Mouse (Mus musculus) adrenal gland, postnatal 36 days (tissue): ENCODE data around the gene Ccdc92b. TPM values are rescaled to one million over a fixed set of nuclear protein-coding genes. Genes with fewer than 3 reads are reported as not detected.

Source experiments
- DNase-seq, 2 experiments: peaks; one replicate each; pipeline ENCODE4 v3.0.0; 2021; ENCODE audit warnings: mixed read lengths in 1 of 2
- total RNA-seq, 2 experiments: library from RNA; stranded (reverse); gene quantifications; 2 replicates each; pipeline ENCODE4 v1.2.3; 2021

Ccdc92b gene
- total RNA-seq, 2 experiments from 2014 or later, result 2.0 to 2.2 TPM

DNA sequence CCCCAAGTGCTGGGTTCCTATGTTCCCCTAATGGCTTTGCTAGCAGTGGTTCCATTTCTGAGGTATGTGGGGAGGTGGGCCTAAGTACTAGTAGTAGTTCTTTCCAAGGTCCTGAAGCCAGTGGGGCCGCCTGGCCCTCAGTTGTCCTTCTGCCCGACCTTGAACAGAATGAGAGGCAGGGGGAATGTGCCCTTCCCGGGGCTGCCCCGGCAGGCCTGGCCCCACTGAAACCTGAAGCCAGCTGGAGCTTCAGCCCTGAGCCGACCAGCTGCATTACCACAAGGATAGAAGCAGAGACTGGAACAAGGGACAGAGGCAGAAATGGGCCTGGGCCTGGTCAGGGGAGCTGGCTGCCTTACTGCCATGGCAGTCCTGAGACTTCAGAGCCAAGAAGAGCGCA, 34.0 kb downstream of the Ccdc92b start:
- peak; percentile 67 to 72 for DNase-seq

DNA sequence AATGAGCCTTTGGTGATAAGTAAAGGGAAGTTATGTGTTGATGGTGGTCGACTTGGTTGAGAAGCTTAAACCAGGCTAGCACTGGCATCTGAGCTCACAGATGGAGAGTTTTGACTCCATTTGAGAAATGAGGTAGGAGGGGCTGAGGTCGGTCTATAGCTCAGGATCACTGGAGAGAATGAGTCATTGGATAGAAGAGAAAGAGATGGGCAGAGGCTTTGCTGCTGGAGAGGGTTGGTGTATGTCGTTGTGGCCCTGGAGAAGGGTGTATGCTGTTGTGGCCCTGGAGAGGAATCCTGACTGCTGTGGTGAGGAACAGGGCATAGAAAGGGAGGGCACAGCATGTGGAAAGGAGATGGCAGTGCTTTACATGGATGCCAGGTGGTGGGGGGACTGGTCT, 36.5 kb downstream of the Ccdc92b start:
- peak; percentile 27 to 45 for DNase-seq

DNA sequence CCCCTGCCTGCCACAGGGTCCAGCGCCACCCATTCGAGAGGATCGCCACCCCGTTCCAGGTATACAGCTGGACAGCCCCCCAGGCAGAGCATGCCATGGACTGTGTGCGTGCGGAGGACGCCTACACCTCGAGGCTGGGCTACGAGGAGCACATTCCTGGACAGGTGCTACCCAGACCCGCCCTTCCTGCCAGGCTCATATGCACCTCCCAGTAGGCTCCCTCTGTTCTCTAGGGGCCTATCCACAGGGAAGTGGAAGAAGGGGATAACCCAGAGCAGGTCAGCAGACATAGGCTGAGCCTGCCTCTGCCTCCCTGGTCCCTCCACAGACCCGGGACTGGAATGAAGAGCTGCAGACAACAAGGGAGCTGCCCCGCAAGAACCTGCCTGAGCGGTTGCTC, 40.9 kb downstream of the Ccdc92b start:
- no peak for DNase-seq

DNA sequence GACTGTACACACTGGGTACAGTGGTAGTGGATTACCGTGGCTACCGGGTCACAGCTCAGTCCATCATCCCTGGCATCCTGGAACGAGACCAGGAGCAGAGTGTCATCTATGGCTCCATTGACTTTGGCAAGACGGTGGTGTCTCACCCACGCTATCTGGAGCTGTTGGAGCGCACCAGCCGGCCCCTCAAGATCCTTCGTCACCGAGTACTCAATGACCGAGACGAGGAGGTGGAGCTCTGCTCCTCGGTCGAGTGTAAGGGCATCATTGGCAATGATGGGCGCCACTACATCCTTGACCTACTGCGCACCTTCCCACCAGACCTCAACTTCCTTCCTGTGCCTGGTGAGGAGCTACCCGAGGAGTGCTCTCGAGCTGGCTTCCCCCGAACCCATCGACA, 42.2 kb downstream of the Ccdc92b start:
- no peak for DNase-seq

DNA sequence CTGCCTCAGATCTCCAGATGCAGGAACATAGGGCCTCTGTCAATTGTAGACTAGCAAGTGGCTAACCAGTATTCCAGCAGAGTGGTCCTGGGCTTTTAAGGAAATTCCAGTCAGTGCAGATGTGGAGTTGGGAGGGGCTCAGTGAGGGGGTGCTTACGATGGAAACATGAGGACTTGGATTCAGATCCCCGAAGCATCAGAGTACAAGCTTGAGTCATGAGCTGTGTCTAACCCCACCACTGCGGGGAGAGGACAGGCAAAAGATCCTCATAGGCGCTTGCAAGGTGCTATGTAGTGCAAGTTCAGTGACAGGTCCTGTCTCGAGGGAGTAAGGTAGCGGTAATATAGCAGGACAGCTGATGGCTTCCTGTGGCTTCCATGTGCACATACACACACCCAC, 42.8 kb downstream of the Ccdc92b start:
- DNase-seq, result no peak

DNA sequence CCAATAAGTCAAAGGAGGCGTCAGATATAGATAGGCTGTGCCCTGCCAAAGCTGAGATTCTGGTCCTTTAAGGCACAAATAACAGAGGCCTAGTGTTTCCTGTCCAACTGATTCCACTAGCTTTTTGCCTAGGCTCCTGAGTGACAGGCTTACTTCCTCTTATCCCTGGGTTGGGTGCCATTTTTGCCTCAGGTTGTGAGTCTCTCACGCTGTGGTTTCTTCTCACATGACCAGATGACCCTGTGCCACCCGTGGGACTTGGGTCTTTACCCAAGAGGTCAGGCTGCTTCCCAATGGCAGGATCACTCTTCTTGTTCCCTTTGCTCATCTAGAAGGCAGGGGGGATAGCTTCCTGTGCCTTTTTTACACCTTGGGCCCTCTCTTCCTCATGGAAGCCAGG, 44.9 kb downstream of the Ccdc92b start:
- DNase-seq, result no peak

DNA sequence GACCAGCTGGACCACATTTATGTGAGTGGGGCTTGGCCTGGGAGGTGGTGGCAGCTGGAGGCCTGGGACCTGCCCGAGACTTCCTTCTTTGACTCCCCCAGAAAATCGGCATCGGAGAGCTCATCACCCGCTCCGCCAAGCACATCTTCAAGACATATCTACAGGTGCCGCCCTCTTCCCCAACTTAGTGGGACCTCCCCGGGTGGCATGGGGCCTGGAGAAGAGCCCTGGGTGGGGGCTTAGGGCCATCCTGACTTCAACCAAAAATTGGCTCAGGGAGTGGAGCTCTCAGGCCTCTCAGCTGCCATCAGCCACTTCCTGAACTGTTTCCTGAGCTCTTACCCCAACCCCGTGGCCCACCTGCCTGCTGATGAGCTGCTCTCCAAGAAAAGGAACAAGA, 45.5 kb downstream of the Ccdc92b start:
- DNase-seq, result no peak

DNA sequence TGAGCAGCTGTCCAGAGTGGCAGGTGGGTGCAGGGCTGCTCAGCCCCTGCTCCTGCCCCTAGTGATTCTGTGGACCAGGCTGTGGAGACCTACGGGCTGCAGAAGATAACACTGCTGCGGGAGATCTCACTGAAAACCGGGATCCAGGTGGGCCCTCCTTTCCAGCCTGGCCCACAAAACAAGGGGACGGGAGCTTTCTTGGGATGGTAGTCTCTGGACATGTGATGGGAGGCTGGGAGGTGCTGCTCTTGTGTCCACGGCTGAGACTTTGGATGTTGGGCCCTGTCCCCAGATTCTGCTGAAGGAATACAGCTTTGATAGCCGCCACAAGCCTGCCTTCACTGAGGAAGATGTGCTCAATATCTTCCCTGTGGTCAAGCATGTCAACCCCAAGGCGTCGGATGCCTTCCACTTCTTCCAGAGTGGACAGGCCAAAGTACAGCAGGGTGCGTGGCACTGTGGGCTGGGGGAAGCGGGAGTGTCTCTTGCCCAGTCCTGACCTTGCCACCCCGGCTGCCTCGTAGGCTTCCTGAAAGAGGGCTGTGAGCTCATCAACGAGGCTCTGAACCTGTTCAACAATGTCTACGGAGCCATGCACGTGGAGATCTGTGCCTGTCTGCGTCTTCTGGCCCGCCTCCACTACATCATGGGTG, 46.4 kb downstream of the Ccdc92b start:
- DNase-seq, result no peak

DNA sequence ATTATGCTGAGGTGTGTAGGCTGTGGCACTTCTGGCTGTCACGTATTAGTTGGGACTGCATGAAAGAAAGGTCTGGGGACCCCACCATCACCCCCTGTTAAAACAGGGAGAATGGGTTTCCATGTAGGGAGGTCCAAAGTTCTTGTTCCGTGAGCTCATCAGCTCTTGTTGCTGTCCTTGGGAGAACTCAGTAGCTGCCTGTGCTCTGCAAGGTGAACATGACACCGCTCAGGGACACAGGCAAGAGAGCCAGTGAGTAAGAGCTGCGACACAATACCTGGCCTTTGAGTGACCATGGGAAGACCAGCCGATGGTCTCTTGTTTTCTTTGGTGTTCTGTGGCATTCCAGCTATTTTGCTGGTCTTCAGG, 46.9 kb downstream of the Ccdc92b start:
- DNase-seq, result peak; percentile 51 to 53

DNA sequence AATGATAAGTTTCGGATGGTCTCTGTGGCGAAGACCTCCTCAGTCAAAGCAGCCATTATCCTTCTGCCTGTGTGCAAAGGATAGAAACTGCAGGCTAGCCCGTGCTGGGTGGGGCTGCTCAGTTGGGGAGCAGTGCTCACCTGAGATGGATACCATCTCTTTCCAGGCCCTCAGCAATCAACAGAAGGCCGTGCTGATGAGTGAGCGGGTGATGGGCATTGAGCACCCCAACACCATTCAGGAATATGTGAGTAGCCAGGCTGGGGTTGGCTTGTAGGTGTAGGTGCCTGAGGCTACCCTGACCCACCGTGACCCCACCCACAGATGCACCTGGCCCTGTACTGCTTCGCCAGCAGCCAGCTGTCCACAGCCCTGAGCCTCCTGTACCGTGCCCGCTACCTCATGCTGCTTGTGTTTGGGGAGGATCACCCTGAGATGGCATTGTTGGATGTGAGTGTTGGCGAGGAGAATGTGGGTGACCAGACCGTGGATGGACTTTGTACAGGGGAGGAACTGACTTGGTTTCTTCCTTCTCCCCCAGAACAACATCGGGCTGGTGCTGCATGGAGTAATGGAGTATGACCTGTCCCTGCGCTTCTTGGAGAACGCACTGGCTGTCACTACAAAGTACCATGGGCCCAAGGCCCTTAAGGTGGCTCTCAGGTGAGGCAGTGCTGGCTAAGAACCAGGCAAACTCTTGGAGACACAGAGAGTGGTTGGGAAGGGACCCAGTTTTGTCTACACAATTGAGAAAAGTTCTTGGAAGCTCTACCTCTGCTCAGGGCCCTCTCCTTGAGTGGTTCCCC, 47.6 kb downstream of the Ccdc92b start:
- no peak for DNase-seq

DNA sequence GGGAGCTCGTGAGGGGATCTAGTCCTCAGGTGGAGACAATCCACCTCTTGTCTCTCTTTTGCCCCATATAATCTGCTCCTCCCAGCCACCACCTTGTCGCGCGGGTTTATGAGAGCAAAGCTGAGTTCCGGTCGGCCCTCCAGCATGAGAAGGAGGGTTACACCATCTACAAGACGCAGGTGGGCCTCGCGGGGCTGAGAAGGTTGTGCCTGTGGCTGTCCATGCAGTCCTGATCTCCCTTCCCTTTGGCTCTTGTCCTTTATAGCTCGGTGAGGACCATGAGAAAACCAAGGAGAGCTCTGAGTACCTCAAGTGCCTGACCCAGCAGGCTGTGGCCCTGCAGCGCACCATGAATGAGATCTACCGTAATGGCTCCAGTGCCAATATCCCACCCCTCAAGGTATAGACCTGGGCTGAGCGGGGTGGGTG, 48.2 kb downstream of the Ccdc92b start:
- no peak for DNase-seq

DNA sequence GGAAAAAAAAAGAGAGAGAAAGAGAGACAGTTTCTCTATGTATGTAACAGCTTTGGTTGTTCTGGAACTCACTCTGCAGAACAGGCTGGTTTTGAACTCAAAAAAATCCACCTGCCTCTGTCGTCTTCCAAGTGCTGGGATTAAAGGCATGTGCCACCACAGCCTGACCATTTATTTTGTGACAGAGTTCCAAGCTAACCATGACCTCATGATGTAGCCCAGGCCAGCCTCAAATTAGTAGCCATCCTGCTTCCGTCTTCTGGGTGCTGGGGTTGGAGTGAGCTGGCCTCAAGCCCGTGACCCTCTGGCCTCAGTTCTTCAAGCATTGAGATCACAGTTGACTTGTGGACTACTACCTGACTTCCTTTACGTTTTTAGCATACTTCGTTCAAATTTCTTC, 49.1 kb downstream of the Ccdc92b start:
- no peak for DNase-seq

DNA sequence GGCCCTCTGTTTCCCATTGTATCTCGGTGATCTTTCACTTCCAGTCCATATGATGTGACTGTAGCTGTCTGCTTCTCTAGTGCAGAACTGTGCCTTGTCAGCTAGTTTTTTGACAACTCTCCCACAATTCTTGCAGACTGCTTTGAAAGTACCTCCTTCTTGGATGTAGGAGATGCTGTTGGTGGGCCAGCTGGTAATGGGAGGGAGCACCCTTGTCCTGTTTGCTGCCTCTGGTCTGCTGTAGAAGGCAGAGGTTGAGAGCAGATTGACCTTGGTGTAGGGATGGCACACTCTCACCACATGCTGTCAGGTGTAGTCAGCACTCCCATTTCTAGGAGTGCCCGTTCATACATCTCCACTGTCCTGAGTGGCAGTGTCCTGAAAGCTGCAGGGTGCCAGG, 49.6 kb downstream of the Ccdc92b start:
- DNase-seq, result no peak

DNA sequence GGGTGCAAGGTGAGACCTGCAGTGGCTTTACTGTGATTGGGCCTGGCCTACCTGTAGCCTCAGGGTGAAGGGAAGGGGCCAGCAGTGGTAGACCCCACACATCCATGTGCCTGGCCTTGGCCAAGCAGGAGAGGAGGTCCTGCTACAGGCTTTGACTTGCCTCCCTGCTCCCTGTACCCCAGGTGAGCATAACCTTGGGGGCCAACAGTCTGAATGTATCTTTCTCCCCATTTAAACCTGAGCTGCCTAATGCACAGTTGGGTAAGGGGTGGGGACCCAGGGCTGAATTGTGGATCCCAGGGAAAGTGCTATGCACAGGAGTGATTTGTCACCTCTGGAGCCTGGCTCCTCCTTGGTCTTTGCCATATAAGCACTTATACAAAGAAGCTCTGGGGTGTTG, 50.7 kb downstream of the Ccdc92b start:
- no peak for DNase-seq

DNA sequence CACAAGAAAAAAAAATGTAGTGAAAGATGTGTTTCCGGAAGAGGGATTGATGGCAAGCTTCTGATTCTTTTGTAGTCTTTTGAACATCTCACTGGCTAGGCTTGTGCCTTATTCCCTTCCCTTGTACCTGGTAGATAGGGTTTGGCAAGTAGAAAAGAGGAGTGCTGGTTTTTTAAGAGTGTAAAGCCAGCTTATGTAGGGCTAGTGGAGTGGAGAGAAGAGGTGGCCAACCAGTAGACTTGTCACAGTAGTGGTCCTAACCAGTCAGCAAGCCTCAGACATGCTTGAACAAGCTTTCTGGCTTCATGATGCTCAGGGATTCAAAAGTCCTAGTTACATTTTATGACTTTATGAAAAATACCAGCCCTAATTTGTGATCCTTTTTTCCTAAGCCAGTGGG, 51.6 kb downstream of the Ccdc92b start:
- DNase-seq, result no peak

DNA sequence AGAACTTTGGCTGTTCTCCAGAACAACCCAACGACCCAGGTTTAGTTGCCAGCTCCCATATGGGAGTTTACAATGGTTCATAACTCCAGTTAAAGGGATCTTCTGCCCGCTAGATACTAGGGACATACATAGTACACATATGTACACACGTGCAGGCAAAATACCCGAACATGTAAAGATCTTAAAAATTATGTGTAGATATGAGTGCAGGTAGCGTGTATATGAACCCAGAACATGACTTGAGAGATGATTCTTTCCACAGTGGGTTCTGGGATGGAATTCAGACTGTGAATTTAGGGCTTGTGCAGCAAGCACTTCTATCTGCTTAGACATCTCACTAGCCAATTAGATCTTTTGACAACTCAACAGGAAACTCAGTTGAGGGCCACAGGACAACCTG, 52.4 kb downstream of the Ccdc92b start:
- no peak for DNase-seq

DNA sequence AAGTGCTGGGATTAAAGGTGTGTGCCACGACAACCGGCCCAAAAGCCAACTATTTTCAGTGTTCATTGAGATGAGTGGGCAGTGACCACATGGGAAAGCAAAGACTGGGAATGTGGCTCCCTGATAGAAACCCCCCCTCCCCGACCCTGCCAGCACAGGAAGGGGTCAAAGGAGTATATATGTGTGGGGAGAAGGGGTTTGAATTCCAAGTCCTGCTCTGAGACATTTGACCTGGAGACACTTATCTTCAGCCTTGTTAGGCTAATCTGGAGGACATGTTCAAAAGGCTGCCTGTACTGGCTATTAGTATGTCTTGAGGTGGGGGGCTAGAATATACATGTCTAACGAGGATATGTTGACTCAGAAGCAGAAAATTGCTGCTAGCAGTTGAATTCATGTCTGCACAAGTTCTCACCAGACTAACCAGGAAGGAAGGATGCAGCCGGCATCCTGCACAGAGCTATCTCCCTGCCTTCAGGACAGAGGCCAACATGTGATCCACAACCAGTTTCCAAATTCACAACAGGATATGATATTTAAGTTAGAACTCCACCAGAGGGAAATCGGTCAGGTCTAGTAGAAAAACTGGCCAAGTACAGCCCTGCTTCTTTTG, 53.6 kb downstream of the Ccdc92b start:
- no peak for DNase-seq

DNA sequence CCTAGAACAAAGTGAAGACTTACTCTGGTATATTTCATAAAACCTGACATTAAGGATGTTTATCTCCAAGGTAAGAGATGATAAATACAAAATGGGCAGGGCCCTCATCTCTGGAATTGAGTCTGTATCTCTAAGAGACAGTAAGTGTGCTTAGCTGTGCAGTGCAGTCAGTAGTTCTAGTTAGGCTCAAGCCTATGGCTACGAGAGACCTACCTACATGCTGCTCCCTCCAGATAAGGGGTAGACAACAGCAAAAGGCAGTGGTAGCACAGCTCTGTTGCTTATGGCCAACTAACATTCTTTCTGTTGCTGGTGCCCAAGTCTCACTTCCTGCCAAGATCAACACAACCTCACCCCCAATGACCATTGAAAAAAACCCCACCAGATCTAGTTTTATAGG, 54.2 kb downstream of the Ccdc92b start:
- no peak for DNase-seq

DNA sequence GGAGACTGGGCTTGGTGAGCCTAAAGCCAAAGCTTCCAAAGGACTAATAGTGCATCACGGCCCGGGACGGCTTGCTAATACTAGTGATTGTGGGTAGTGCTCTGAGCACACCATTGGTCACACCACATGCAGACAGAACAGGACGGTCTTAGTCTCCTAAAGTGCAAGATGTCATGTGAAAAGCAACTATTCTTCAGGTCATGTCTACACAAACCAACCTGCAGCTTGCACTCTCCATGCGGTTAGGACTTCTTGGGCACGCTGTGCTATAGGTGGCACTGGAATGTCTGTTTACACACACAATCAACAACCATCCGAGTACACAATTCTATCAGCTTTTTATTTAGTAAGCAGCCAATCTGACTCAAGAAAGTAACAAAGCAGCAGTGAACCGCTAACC, 55.3 kb downstream of the Ccdc92b start:
- no peak for DNase-seq

DNA sequence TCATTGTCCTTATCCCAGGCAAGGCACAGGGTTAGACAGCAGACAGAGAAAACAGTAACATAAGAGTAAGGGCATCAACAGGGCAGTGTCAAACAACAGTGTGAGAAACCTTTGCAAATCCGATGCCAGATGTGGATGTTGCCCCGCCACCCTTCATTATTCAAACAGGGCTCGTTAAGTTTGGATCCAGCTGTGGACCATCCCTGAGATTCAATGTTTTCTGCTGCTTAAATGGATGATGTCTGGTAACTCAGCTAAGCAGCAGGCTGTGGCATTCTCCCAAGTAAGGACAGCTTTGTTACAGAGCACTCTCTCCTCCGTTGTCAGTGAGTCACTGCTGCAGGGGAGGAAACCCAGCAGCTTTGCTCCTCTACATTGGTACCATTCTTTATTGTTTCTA, 55.8 kb downstream of the Ccdc92b start:
- no peak for DNase-seq
